Mouse (Mus musculus) cortical plate, adult 2 months (tissue): Measurements from ENCODE around the gene Sys1.
A peak's percentile ranks its signal among the peaks of the same experiment; 100 is the strongest.

Source experiments
- CTCF ChIP-seq: fragments of 200-500 bp; IDR thresholded peaks from 2 replicates; pipeline ENCODE4 v1.5.1; 2011; ENCODE audit warnings: mild to moderate bottlenecking, control low read depth, low read length; ENCODE audit not compliant: insufficient read depth; ENCODE audit errors: extremely low read depth
- POLR2A ChIP-seq: fragments of 200-500 bp; IDR thresholded peaks from 2 replicates; pipeline ENCODE4 v1.6.1; 2011; ENCODE audit warnings: mild to moderate bottlenecking, low read length, control low read depth; ENCODE audit not compliant: insufficient read depth; ENCODE audit errors: extremely low read depth

DNA sequence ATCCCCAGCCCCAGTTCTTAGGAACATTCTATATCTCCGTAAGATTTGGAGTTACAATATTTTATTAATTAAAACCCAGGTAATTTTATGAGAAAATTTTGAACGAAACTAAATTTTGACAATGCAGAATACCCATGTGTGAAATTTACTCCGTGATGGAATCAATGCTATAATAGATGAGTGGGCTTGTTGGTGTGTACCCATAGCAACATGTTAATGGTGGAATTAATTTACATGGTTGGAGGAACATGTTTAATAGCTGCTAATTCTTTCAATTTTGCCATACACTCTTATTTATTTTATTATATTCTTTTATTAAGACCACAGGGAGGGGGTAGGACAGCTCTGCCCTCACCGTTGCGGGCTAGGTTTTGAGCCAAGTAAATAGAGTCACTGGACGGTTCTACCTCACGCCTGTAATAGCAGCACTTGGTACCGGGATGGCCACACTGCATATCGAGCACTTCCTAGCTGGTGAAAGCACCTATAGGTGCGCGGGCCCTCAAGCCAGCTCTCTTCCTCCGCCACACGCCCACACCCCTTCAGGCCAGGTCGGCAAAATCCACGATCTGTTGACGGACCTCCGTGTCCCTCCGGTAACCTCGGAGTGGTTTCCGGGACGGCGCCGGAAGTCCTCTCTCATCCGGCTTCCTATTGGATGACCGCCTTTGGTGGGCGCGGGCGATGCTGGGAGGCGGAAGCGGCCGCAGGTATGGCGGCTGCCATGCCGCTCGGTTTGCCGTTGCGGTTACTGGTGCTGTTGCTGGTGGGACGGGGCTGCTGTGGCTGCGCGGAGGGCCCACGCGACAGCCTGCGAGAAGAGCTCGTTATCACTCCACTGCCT is 40.3 kb downstream of the Sys1 start, which contains the start of gene Pigt:
- TF ChIP-seq CTCF (no peak), POLR2A (peak; percentile 85)
